In the genomic region with DNA sequence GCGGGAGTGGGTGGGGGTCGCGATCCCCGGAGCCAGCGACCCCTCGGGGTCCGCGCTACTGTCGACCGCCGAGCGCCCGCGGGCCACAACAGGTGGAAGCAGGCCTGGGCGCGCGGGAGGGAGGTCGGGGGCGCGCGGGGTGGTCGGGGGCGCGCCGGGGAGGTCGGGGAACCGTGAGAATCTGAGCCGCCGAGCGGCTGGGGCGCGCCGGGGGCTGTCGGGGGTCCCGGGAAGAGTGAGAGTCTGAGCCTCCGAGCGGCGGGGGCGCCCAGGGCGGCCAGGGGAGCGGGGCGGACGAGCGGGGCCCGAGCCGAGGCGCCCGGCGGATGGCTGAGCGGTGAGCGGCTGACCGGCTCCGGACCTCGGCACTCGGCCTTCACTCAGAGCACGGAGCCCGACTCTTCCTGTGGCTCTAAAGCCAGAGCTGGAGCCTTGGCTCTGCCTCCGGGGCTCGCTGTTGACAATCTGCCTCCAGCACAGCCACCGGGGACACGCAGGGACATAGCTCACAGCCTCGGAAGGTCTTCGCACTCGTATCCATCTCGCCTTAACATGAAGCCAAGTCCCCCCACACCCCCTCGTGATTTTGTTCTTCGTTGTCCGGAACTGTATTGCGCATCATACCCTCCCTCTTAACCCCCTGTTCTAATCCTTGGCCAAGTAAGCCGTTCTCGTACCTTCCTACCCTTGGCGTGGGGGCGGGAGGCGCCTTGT, we compare ENCODE assay signal across 8 mouse cellular contexts. TPM values are rescaled to one million over a fixed set of nuclear protein-coding genes. Genes with fewer than 3 reads are reported as not detected.
A peak's percentile ranks its signal among the peaks of the same experiment; 100 is the strongest.
DNase-seq lines count a peak whose midpoint lies in the region; ATAC-seq lines count a peak whose summit lies in the region.

No protein-coding gene starts in this region.

- peak; percentile 70 to 87 for DNase-seq in adrenal gland, adult (ENCODE audit: inconsistent age in 2 of 2, low spot score in 1 of 2)
- no peak for DNase-seq in adrenal gland, adult 8-10 months
- DNase-seq in embryo, embryonic 10 days (ENCODE audit: low spot score) = peak; percentile 61
- DNase-seq in gastrocnemius, postnatal 14 days = peak; percentile 41
- peak; percentile 73 to 78 for DNase-seq in left cerebral cortex, postnatal 36 days (ENCODE audit: low spot score in 2 of 2)
- DNase-seq in mesoderm, embryonic 11.5 days (ENCODE audit: low read depth, low spot score) = peak; percentile 50
- peak; percentile 70 for DNase-seq in right cerebral cortex, postnatal 25 days

- peak; percentile 41 for ATAC-seq in inflammation-experienced regulatory T-cells, adult 6 months

- intact Hi-C loops in gastrocnemius, postnatal 14 days (cut with DNase I; ENCODE audit: low total_unique reads) = no loop called here
- intact Hi-C loops in left cerebral cortex, postnatal 36 days (cut with DNase I) = loop anchor here (2.0 to 5.0 kb wide), 2 partner anchors 22 to 133 kb away; no protein-coding TSS in a partner anchor

RNA-seq across cellular contexts. Expression of a gene that starts 1.0 kb away (rescaled TPM):
- total RNA-seq in adrenal gland, adult 8-10 months (2022) = 10 to 100 TPM; 15.5 to 35.4 (median 22.3) TPM
- 1 to 10 TPM; 1.4 to 2.4 TPM for total RNA-seq in gastrocnemius, postnatal 14 days (2021)
- polyA plus RNA-seq in inflammation-experienced regulatory T-cells, adult 6 months (2017; shearing (Covaris generic)) = 1 to 10 TPM; 2.0 to 6.1 (median 5.4) TPM
- total RNA-seq in left cerebral cortex, postnatal 36 days (2021) = 100 to 1,000 TPM in 1 of 2 experiments, 10 to 100 TPM in 1; 93.5 to 134 TPM

Comparison
In these comparisons a context has a peak if more than half of its experiments do, and no peak if none do; other contexts are left out.
1. RNA of a gene that starts 1.0 kb away (total RNA-seq): 93.5 to 134 TPM in left cerebral cortex, postnatal 36 days and 15.5 to 35.4 TPM in adrenal gland, adult 8-10 months; 1.4 to 2.4 TPM in gastrocnemius, postnatal 14 days; every median in the first group is over 4 times any median in the second.